Mouse (Mus musculus): Measurements from ENCODE around the gene Acp1.

GRCm38 (mm10) chr12:30912840-30913239, 1.5 kb upstream of the Acp1 start:
- no peak for TF ChIP-seq CTCF (IDR thresholded peaks at IDR 0.05; ENCODE audit: control insufficient read depth, insufficient read depth, insufficient read length)
- no peak for TF ChIP-seq MYOG (IDR thresholded peaks at IDR 0.05; ENCODE audit: control insufficient read depth, extremely low read depth, insufficient read length)
- no peak for TF ChIP-seq MAX (IDR thresholded peaks at IDR 0.05)

Measured in C2C12 (cell line).